Mouse (Mus musculus) ovary, postnatal 14 days (tissue): ENCODE data around the gene Pcna.
"Not testable (repeated sequence)": the region's sequence is repeated elsewhere in the genome, so short reads cannot be mapped to it uniquely, and the experiment has no call there.

Experiments
- DNase-seq: peaks from one replicate; pipeline ENCODE4 v3.0.0; 2022; ENCODE audit warnings: low spot score

Gene Pcna

GRCm38 (mm10) chr2:132252542-132253528, at the start of gene Pcna:
Gene Pcna, minus strand, starts transcription at chr2:132253314.
- DNase-seq: peak; percentile 91

DNA sequence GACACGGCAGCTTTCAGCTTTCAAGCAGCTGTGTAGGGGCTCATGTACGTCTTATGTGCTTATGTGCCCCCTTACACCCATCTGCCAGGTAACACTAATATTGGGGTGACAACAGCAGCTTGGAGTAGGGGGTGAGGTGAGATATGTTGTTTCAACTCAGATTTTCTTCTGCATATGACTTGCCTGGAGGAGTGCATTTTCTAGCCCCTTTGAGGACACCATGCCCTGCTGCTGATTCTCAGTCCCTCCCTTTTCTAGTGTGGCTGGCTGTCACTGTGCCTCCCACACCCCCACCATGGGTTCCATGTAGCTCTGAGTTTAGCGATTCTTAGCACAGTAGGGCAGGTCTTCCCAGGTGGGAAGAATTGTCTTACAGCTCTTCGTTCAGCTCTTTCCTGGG, 48.3 kb upstream of the Pcna start:
- no peak for DNase-seq

- DNase-seq: no peak
Measured at GRCm38 (mm10) chr2:132298250-132298649, 45.1 kb upstream of the Pcna start.

DNA sequence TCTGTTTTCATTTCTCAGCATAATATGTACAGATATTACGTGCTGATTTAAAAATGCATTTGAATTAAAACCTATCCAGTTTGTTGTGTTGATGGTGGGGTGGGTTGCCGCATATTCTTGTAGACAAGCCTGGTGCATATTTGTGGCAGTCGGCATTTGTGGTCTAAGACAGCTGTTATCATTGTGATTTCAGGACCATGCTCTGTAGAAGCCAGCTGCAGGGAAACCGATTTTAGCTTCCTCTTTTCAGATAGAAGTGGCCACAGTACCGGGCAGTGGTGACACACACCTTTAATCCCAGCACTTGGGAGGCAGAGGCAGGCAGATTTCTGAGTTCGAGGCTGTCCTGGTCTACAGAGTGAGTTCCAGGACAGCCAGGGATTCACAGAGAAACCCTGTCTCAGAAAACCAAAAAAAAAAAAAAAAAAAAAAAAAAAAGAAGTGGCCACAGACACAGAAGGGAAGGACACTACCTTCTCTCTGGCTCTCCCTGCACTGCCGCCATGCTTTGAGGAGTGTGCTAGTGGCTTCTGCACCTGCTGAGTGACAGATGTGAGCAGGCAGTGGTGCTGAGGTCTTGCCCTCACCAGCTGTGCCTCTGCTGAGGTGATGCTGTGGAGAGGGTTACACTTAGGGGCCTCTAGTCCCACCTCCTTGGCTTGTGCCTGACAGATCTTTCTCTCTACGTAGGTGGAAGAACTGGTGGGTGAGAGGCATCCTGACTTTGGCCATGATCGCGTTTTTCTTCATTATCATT, 40.8 kb upstream of the Pcna start:
- no peak for DNase-seq

- DNase-seq: no peak
Measured at GRCm38 (mm10) chr2:132292083-132292482, 39.0 kb upstream of the Pcna start.

DNA sequence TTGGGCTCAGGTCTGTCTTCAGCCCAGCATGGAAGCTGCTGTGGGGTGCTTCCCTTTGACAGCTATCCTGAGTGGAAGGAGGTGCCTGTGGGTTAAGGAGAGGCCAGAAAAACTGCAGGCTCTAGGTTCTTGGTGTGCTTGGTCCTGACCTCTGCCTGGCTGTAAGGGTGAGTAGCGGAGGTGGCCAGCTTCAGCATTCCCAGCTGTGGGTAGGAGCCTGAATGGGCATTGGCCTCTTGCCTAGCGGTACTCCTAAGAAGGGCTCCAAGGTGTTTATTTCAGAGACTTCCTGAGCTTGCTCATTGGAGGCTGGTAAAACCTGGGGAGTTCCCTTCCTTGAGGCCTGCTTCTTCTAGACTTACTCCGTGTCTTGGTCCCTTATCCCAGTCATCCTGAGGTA, 38.2 kb upstream of the Pcna start:
- no peak for DNase-seq

DNA sequence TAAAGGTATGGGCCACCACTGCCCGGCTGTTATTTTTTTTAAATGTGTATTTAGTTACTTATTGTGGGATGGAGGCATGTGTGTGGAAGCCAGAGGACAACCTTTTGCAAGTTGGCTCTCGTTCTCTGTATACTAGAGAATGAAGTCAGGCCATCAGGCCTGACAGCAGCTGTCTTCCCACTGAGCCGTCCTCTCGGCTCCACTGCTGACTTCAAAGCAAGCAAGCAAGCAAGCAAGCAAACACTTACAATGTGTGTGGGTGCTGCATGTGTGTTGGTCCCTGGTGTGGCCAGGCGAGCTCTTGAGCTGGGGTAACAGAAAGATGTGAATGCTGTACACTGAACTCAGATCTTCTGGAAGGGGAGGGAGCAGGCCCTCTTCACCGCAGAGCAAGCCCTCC, 37.7 kb upstream of the Pcna start:
- no peak for DNase-seq

DNA sequence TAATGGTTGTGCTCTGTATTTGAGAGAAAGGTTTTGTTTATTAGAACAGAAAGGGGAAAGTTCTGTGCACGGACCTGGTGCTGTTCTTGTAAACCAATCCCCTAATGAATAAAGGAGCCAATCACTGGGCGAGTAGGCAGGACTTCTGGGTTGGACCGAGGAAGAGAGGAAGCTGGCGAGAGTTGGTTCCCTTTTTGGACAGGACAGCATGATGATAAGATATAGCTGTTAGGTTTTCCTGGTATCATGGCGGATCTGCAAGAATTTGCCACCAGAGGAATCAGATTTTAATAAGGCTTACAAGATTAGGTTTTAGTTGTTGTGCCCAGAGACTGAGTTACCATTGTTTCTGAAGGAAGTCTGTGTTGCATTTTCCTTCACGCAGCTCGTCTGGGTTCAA, 36.1 kb upstream of the Pcna start:
- DNase-seq: not testable (repeated sequence)

DNA sequence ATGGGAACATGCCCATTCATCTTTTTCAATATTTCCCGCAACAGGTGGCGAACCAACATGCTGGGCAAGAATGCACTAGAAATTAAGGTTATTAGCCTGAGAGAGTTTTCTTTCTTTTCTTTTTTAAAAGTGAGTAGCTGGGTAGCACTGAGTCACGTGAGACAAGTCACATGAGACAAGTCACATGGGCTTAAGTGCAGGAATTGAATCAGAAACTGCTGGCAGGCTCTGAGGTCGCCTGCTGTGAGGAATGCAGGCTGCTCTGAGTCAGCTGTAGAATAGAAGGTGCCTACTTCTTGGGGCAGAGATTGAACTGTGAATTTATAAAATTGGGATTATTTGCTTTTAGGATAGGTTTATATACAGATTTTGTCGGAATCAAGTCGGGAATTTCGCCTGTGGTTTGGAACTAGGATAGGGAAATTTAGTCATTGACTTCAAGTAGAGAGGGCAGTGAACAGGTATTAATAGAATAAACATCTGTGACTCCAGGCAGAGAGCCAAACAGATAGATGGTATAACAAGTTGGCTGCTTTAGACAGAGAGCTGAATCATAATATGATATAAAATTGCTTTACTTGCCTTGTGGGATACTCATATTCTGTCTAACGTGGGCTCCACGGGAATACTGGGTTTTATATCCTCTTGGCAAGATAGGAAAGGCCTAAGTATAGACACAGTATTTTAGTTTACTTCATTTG, 33.4 kb upstream of the Pcna start:
- DNase-seq: no peak

DNA sequence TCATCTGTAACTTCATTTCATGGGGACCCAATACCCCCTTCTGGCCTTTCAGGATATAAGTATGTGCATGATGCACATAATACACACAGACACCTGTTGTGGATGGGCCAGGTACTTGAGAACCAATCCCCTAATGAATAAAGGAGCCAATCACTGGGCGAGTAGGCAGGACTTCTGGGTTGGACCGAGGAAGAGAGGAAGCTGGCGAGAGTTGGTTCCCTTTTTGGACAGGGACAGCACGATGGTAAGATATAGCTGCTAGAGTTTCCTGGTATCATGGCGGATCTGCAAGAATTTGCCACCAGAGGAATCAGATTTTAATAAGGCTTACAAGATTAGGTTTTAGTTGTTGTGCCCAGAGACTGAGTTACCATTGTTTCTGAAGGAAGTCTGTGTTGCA, 32.6 kb upstream of the Pcna start:
- DNase-seq: not testable (repeated sequence)

DNA sequence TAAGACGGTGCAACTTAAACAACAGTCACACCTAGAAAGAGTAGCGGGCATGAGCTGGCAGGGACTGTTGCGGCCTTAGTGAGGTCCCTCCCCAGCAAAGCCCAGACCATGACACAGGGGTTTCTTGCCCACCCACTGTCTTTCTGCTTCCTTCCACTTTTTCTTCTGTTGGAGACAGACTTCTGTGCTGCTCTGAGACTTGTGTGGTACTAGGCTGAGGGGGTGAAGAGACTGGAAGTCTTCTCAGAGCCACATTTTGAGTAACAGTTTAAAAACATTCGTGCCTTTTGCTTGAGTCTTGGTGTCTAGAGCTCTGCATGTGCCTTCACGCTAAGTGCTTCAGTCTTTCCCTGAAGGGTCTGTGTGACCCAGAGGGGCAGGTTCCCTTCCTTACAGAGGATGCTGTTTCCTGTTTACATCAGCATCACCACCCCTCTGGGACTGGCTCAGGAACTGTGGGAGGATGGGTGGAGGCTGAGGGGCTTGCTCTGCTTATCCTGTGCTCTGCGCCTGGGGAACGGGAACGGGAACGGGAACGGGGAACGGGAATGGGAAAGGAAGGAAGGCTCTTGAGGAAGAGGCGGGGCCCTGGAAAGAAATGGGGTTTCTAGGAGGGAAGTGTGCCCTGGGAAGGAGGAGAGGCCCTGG, 31.5 kb upstream of the Pcna start:
- DNase-seq: no peak

DNA sequence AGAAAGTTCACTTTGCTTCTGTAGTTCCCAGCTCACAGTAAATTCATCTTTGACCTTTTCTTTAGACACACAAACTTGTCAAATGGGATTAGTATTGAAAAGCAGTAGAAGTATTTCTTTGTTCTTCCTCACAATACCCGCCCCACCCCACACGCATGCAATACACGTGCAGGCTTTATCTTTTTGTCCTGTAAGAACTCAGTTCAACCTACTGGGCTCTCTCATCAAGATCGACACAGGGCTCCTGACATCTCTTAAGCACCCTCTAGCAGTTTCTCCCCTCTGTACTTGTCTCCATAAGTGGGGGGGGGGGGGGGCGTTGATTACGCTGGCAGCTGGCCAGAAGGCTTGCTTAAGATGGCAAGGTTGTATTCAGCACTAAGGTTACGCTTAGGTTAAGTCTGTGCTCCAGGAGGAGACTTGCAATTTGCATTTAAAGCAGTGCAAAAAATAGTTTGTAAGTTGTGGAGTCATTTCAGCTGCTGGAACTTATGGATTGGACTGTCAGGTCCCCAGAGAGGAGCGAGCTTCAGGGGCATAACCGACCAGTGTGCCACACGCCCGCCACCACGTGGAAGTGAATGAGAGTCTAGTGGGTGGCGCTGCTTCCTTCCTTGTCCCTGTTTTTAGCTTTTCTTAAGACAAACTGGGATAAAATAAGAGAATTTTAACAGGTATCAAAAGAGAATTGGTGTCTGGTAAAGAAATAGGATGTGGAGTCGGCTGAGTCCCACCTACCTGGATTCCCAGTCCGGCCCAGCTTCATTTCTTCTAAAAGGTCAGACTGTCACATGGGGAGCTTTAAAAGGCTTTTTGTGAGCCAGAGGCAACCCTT, 30.3 kb upstream of the Pcna start:
- DNase-seq: no peak

GRCm38 (mm10) chr2:132282453-132283174, 29.5 kb upstream of the Pcna start:
- DNase-seq: no peak

- no peak for DNase-seq
Measured at GRCm38 (mm10) chr2:132281560-132282452, 28.7 kb upstream of the Pcna start.

DNA sequence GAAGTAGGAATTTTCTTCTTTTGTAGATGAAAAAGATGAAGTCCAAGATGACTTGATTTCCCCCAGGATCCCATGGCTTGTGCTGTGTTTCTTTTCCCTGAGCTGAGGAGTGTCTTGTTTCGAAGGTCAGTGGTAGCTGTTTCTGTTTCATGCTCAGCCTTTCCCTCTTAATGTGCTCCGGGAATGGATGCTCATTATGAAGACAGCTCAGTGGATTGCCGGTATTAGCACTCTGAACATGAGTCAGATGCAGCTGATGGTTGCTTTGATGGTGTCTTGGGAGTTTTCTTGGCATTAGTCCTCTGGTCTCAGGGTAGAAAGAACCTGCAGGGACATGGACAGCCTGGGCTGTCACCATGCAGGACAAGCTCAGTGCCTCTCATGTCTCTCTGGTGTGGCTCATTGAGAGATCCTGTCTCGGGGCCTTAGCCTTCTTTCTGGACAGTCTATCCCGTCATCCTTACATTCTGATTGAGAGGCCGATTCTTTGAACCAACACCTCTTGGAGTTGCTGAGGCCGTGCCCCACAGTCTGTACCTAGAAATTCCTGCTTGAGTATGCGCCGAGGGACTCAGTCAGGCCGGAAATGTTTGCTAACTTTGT, 27.5 kb upstream of the Pcna start:
- no peak for DNase-seq

- DNase-seq: no peak
Measured at GRCm38 (mm10) chr2:132279978-132280377, 26.9 kb upstream of the Pcna start.

- DNase-seq: no peak
Measured at GRCm38 (mm10) chr2:132279336-132279882, 26.3 kb upstream of the Pcna start.

DNA sequence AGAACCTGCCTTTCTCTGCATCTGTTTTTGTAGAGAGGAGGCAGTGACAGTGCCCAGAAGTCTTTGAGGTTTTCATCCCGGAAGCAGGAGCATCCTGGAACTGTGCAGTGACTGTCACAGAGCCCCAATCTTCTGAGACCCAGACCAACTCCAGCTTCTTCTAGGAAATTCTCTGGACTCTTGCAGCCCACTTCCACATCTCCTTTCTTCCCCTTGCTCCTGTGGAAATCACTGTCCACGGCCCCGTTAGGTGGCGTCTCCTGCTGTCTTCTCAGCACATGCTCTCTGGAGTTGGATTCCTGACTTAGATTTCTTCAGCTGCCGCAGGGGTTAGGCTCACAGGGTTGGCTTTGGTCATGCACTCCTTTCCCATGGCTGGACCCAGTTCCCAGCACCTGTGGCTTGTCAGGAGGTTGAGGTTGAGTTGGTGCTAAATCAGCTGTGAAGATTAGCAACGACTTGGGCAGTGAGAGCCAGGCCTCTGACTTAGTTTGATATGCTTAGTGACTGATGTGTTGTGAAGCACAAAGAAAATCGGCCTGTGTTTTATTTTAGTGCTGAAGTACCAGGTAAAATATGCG, 25.2 kb upstream of the Pcna start:
- DNase-seq: no peak
